Mouse (Mus musculus): ENCODE measurements around the gene Tmem52. TPM values are rescaled to one million over a fixed set of nuclear protein-coding genes. Genes with fewer than 3 reads are reported as not detected.
A peak's percentile ranks its signal among the peaks of the same experiment; 100 is the strongest.
"Not testable (repeated sequence)": the region's sequence is repeated elsewhere in the genome, so short reads cannot be mapped to it uniquely, and the experiment has no call there.

Gene Tmem52
- polyA plus RNA-seq, 1 experiment from 2014 or later: 0.29 TPM

DNA sequence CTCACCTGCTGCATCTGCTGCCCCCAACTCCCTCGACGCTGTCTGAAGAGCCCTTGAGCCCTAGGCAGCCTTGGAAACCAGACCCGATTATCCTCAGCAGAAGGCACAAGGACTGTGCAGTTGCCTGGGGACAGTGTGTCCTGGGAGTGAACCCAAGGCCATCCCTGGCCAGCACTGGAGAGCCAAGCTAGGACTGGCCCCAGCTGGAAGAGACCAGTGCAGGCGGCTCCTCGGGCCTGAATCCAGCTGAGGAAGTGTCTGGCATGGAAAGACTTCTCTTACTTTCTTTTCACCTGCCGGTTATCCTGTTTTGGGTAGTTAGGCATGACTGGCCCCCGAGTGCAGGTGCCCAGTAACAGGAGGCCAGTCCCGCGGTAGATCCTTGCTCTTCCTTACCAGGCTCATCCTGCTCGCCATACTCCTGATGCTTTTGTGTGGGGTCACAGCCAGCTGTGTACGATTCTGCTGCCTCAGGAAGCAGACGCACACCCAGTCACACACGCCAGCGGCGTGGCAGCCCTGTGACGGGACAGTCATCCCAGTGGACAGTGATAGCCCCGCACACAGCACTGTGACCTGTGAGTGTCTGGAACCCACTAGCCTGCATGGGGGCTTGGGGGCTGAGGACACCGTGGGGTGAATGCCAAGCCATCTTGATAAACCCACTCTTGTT lies 812 bp downstream of the Tmem52 start:
- Histone ChIP-seq H3K27ac (no peak overlapping the region), H3K36me3 (replicated peaks; ENCODE audit: control insufficient read depth, insufficient read depth) (no peaks in the 10 kb centered on the region), H3K9ac (no peak overlapping the region), H3K9me3 (ENCODE audit: control insufficient read depth, low read length) (no peaks in the 10 kb centered on the region), H3K4me1 (replicated peaks; ENCODE audit: control insufficient read depth, insufficient read depth, low read length) (no peaks in the 10 kb centered on the region), H3K27me3 (ENCODE audit: control insufficient read depth, insufficient read depth, low read length) (no peaks in the 10 kb centered on the region), H3K4me3 (replicated peaks; ENCODE audit: low read length) (no peak overlapping the region), H3K4me2 (replicated peaks) (no peak overlapping the region)
- ATAC-seq (ENCODE audit: low FRiP score) (no peak), DNase-seq (ENCODE audit: low spot score) (no peak)
- WGBS: 81% methylated on average over 18 of the region's 18 CpGs

DNA sequence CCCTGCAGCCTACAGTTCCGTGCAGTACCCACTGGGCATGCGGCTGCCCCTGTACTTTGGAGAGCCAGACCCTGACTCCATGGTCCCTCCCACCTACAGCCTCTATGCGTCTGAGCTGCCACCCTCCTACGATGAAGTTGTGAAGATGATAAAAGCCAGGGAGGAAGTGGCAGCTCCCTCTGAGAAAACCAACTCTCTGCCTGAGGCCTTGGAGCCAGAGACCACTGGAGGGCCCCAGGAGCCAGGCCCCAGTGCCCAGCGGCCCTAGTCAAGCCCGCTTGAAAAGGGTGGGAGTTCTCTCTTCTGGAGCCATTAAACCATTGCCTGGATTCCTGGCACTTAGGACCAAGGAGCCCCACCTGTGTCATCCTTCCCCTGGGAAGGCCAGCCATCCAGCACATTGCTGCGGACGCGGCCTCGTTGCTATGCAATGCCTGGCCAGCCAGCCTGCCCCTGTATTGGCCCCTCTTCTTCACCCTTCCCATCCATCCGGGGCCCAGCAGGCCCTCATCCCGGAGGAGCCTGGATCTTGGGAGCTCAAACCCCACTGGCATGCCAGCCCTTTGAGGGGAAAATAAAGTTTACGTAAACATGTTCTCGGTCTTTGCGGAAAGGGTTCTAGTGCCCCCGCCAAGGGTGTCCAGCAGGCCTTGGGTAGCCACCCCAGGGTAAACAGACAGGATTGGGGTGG lies 1.5 kb downstream of the Tmem52 start:
- ATAC-seq (ENCODE audit: low FRiP score): no peak
- Histone ChIP-seq H3K9ac (no peak overlapping the region), H3K4me2 (replicated peaks) (no peak overlapping the region), H3K9me3 (ENCODE audit: control insufficient read depth, low read length) (no peaks in the 10 kb centered on the region), H3K4me1 (replicated peaks; ENCODE audit: control insufficient read depth, insufficient read depth, low read length) (no peaks in the 10 kb centered on the region), H3K27me3 (ENCODE audit: control insufficient read depth, insufficient read depth, low read length) (no peaks in the 10 kb centered on the region), H3K27ac (no peak overlapping the region), H3K36me3 (replicated peaks; ENCODE audit: control insufficient read depth, insufficient read depth) (no peaks in the 10 kb centered on the region), H3K4me3 (replicated peaks; ENCODE audit: low read length) (no peak overlapping the region)
- DNase-seq (ENCODE audit: low spot score): no peak
- 86% methylated on average over 16 of the region's 16 CpGs for WGBS

GRCm38 (mm10) chr4:155470997-155471396 lies 2.1 kb downstream of the Tmem52 start:
- Histone ChIP-seq H3K9me3 (ENCODE audit: control insufficient read depth, low read length) (no peaks in the 10 kb centered on the region), H3K4me2 (replicated peaks) (no peak overlapping the region), H3K4me3 (replicated peaks; ENCODE audit: low read length) (no peak overlapping the region), H3K36me3 (replicated peaks; ENCODE audit: control insufficient read depth, insufficient read depth) (no peaks in the 10 kb centered on the region), H3K4me1 (replicated peaks; ENCODE audit: control insufficient read depth, insufficient read depth, low read length) (no peaks in the 10 kb centered on the region), H3K27me3 (ENCODE audit: control insufficient read depth, insufficient read depth, low read length) (no peaks in the 10 kb centered on the region), H3K27ac (no peak overlapping the region), H3K9ac (no peak overlapping the region)
- DNase-seq (ENCODE audit: low spot score) (no peak), ATAC-seq (ENCODE audit: low FRiP score) (no peak)
- WGBS: 87% methylated on average over 7 of the region's 7 CpGs

GRCm38 (mm10) chr4:155471406-155471805 lies 2.5 kb downstream of the Tmem52 start:
- H3K27ac ChIP-seq: no peak overlapping the region
- H3K4me2 ChIP-seq (replicated peaks): no peak overlapping the region
- H3K36me3 ChIP-seq (replicated peaks; ENCODE audit: control insufficient read depth, insufficient read depth): no peaks in the 10 kb centered on the region
- DNase-seq (ENCODE audit: low spot score) (no peak), ATAC-seq (ENCODE audit: low FRiP score) (no peak)
- no peak overlapping the region for H3K9ac ChIP-seq
- no peaks in the 10 kb centered on the region for H3K27me3 ChIP-seq (ENCODE audit: control insufficient read depth, insufficient read depth, low read length)
- no peaks in the 10 kb centered on the region for H3K4me1 ChIP-seq (replicated peaks; ENCODE audit: control insufficient read depth, insufficient read depth, low read length)
- no peaks in the 10 kb centered on the region for H3K9me3 ChIP-seq (ENCODE audit: control insufficient read depth, low read length)
- 89% methylated on average over 7 of the region's 7 CpGs for WGBS
- no peak overlapping the region for H3K4me3 ChIP-seq (replicated peaks; ENCODE audit: low read length)

- H3K4me1 ChIP-seq (replicated peaks; ENCODE audit: control insufficient read depth, insufficient read depth, low read length): no peaks in the 10 kb centered on the region
- H3K36me3 ChIP-seq (replicated peaks; ENCODE audit: control insufficient read depth, insufficient read depth): no peaks in the 10 kb centered on the region
- H3K4me3 ChIP-seq (replicated peaks; ENCODE audit: low read length): no peak overlapping the region
- H3K27me3 ChIP-seq (ENCODE audit: control insufficient read depth, insufficient read depth, low read length): no peaks in the 10 kb centered on the region
- no peak overlapping the region for H3K4me2 ChIP-seq (replicated peaks)
- no peak overlapping the region for H3K9ac ChIP-seq
- ATAC-seq (ENCODE audit: low FRiP score): no peak
- WGBS: 70% methylated on average over 3 of the region's 3 CpGs
- H3K9me3 ChIP-seq (ENCODE audit: control insufficient read depth, low read length): no peaks in the 10 kb centered on the region
- DNase-seq (ENCODE audit: low spot score): no peak
- H3K27ac ChIP-seq: no peak overlapping the region
These were observed 3.9 kb downstream of the Tmem52 start for GRCm38 (mm10) chr4:155472716-155473290.

DNA sequence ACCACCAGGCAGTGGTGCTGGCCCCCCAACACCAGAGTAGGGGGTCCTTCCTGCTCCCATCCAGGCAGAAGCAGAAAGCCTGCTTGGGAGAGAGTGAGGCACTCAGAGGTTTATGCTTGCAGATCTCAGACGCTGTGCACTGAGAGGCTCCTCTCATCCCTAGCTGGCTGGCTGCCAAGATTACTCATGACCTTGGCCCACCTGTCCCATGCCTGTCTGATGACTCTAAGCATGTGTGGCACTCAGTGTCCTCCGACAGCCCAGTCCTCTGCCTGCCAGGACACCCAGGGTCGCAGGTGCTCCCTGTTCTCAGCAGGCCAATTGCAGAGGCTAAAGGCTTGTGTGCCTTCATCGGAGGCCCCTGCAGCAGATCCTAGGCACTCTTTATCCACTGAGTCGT lies 4.4 kb downstream of the Tmem52 start:
- no peak for DNase-seq (ENCODE audit: low spot score)
- Histone ChIP-seq H3K4me2 (replicated peaks) (no peak overlapping the region), H3K9me3 (ENCODE audit: control insufficient read depth, low read length) (no peaks in the 10 kb centered on the region), H3K9ac (no peak overlapping the region), H3K27ac (no peak overlapping the region), H3K27me3 (ENCODE audit: control insufficient read depth, insufficient read depth, low read length) (no peaks in the 10 kb centered on the region), H3K4me1 (replicated peaks; ENCODE audit: control insufficient read depth, insufficient read depth, low read length) (no peaks in the 10 kb centered on the region), H3K36me3 (replicated peaks; ENCODE audit: control insufficient read depth, insufficient read depth) (no peaks in the 10 kb centered on the region), H3K4me3 (replicated peaks; ENCODE audit: low read length) (no peak overlapping the region)
- 60% methylated on average over 5 of the region's 5 CpGs for WGBS
- no peak for ATAC-seq (ENCODE audit: low FRiP score)

GRCm38 (mm10) chr4:155473796-155474195 lies 4.9 kb downstream of the Tmem52 start:
- H3K4me3 ChIP-seq (replicated peaks; ENCODE audit: low read length); H3K4me1 ChIP-seq (replicated peaks; ENCODE audit: control insufficient read depth, insufficient read depth, low read length); H3K9ac ChIP-seq; H3K27ac ChIP-seq; H3K36me3 ChIP-seq (replicated peaks; ENCODE audit: control insufficient read depth, insufficient read depth); DNase-seq (ENCODE audit: low spot score); H3K27me3 ChIP-seq (ENCODE audit: control insufficient read depth, insufficient read depth, low read length); H3K9me3 ChIP-seq (ENCODE audit: control insufficient read depth, low read length); ATAC-seq (ENCODE audit: low FRiP score); H3K4me2 ChIP-seq (replicated peaks): not testable (repeated sequence)
- WGBS: 48% methylated on average over 2 of the region's 2 CpGs

- ATAC-seq (ENCODE audit: low FRiP score) (peak; percentile 51; the same call in 1 of the 2 replicates), DNase-seq (ENCODE audit: low spot score) (peak; percentile 87)
- H3K4me3 ChIP-seq (replicated peaks; ENCODE audit: low read length): no peak overlapping the region
- no peaks in the 10 kb centered on the region for H3K36me3 ChIP-seq (replicated peaks; ENCODE audit: control insufficient read depth, insufficient read depth)
- H3K4me1 ChIP-seq (replicated peaks; ENCODE audit: control insufficient read depth, insufficient read depth, low read length): no peaks in the 10 kb centered on the region
- no peak overlapping the region for H3K9ac ChIP-seq
- WGBS: 24% methylated on average over 28 of the region's 28 CpGs
- no peaks in the 10 kb centered on the region for H3K9me3 ChIP-seq (ENCODE audit: control insufficient read depth, low read length)
- no peaks in the 10 kb centered on the region for H3K27me3 ChIP-seq (ENCODE audit: control insufficient read depth, insufficient read depth, low read length)
- H3K4me2 ChIP-seq (replicated peaks): peak overlapping the region; percentile 31
- no peak overlapping the region for H3K27ac ChIP-seq
These were observed 12.6 kb downstream of the Tmem52 start for GRCm38 (mm10) chr4:155481381-155482124.

DNA sequence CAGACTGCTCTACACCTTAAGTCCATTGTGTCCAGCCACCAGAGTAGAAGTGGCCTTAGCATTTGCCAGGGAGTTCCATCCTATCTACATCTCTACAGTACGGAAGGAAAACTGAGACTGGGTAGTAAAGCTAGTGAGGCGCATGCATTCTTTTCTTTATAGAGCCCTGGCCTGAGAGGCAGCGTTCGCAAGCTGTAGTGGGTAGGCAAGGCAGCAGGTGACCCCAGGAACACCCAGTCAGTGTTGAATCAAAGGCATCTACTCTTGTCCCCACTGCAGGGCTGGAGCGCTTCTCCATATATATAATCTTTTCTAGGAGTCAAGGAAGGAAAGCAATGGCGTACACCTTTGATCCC lies 13.2 kb downstream of the Tmem52 start:
- Histone ChIP-seq H3K4me1 (replicated peaks; ENCODE audit: control insufficient read depth, insufficient read depth, low read length) (no peaks in the 10 kb centered on the region), H3K36me3 (replicated peaks; ENCODE audit: control insufficient read depth, insufficient read depth) (no peaks in the 10 kb centered on the region), H3K9ac (no peak overlapping the region), H3K27ac (no peak overlapping the region), H3K9me3 (ENCODE audit: control insufficient read depth, low read length) (no peaks in the 10 kb centered on the region), H3K27me3 (ENCODE audit: control insufficient read depth, insufficient read depth, low read length) (no peaks in the 10 kb centered on the region), H3K4me2 (replicated peaks) (no peak overlapping the region), H3K4me3 (replicated peaks; ENCODE audit: low read length) (no peak overlapping the region)
- DNase-seq (ENCODE audit: low spot score) (no peak), ATAC-seq (ENCODE audit: low FRiP score) (no peak)
- 85% methylated on average over 6 of the region's 6 CpGs for whole genome bisulfite sequencing
